Mouse (Mus musculus) bone marrow, adult 2 months (tissue): Measurements from ENCODE around the gene Polr2c.

ENCODE experiments used
- CTCF ChIP-seq: fragments of 200-500 bp; IDR thresholded peaks from 2 replicates; pipeline ENCODE4 v1.5.1; 2011; ENCODE audit warnings: low read length, control low read depth; ENCODE audit not compliant: control insufficient read depth, insufficient read depth
- POLR2A ChIP-seq: fragments of 200-500 bp; IDR thresholded peaks from 2 replicates; pipeline ENCODE4 v1.6.1; 2011; ENCODE audit warnings: low read depth, mild to moderate bottlenecking, control low read depth, low read length, borderline replicate concordance; ENCODE audit not compliant: control insufficient read depth

- TF ChIP-seq POLR2A: no peak
- TF ChIP-seq CTCF: no peak
These were observed 60.7 kb downstream of the Polr2c start, which contains the start of gene Ccdc102a for GRCm38 (mm10) chr8:94917851-94918495.
